Mouse (Mus musculus): ENCODE measurements around the gene Scn5a. TPM values are rescaled to one million over a fixed set of nuclear protein-coding genes. Genes with fewer than 3 reads are reported as not detected.

The Scn5a gene
- total and polyA plus RNA-seq, 3 experiments, result 0.03 TPM; not detected in 2

DNA sequence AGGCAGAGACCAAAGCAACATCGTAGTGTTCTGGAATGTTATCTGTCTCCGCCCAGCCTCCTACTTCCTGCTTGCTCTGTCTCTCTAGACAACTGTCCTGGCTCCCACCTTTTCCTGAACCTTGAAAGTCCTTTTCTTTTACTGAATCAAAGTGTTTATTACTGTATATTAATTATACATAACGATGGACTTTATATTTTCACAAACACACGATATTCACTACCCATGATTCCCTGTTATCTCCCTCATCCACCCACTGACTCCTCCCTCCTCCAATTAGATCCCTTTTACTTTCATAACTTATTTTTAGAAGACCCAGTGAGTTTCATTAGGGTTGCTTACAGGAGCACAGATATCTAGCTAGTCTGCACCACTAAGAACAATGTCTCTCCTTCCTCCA is 45.3 kb upstream of the Scn5a start:
- Histone ChIP-seq H3K36me3 (ENCODE audit: control insufficient read depth in 1 of 2, insufficient read depth in 2 of 2, low read length in 2 of 2) (peaks cover 0 to under 1% of the 10 kb centered on the region in 2 experiments; a peak in 1 of 4 replicates), H3K9ac (ENCODE audit: control insufficient read depth, low read depth, low read length, poor library complexity, severe bottlenecking) (peak overlapping the region; percentile 61), H3K27ac (ENCODE audit: control insufficient read depth, low read depth, low read length) (peak overlapping the region; percentile 72), H3K27me3 (ENCODE audit: control insufficient read depth in 1 of 2, insufficient read depth in 2 of 2, low read length in 2 of 2) (no peaks in the 10 kb centered on the region), H3K79me2 (ENCODE audit: control insufficient read depth, insufficient read depth, low read length, poor library complexity) (no peaks in the 10 kb centered on the region), H3K4me3 (ENCODE audit: control insufficient read depth in 1 of 2, insufficient read depth in 1 of 2, low read depth in 2 of 2, low read length in 2 of 2) (peak overlapping the region; percentile 54 to 61), H3K4me1 (ENCODE audit: control insufficient read depth in 1 of 2, insufficient read depth in 2 of 2, low read length in 2 of 2) (peaks cover 4 to 18% of the 10 kb centered on the region in 2 experiments; a peak in 3 of 4 replicates), H3K9me3 (replicated peaks; ENCODE audit: insufficient read depth, low read length) (no peaks in the 10 kb centered on the region)
- no peak for TF ChIP-seq SMC3 (IDR thresholded peaks at IDR 0.05; ENCODE audit: low read depth, low read length)
- TF ChIP-seq MYC (IDR thresholded peaks at IDR 0.05; ENCODE audit: low read depth, low read length), result no peak
- TF ChIP-seq MXI1 (IDR thresholded peaks at IDR 0.05; ENCODE audit: low read depth, low read length), result no peak
- TF ChIP-seq CHD1 (IDR thresholded peaks at IDR 0.05; ENCODE audit: low read depth, low read length), result no peak
- TF ChIP-seq UBTF (IDR thresholded peaks at IDR 0.05; ENCODE audit: borderline replicate concordance, insufficient read depth, low read depth, low read length), result no peak
- TF ChIP-seq CHD2 (IDR thresholded peaks at IDR 0.05; ENCODE audit: low read length), result no peak
- TF ChIP-seq ZNF384 (IDR thresholded peaks at IDR 0.05; ENCODE audit: low read depth, low read length), result no peak
- no peak for TF ChIP-seq SIN3A (IDR thresholded peaks at IDR 0.05; ENCODE audit: low read length)
- peak; percentile 41; the same call in 1 of the 2 replicates for TF ChIP-seq ELF1 (IDR thresholded peaks at IDR 0.05; ENCODE audit: low read depth, low read length)
- TF ChIP-seq USF1 (IDR thresholded peaks at IDR 0.05; ENCODE audit: low read depth, low read length), result no peak
- TF ChIP-seq MEF2A (IDR thresholded peaks at IDR 0.05; ENCODE audit: extremely low read depth, insufficient replicate concordance, low read depth, low read length, poor library complexity, severe bottlenecking), result no peak
- TF ChIP-seq BHLHE40 (IDR thresholded peaks at IDR 0.05; ENCODE audit: borderline replicate concordance, low read depth, low read length), result no peak
- TF ChIP-seq NRF1 (IDR thresholded peaks at IDR 0.05; ENCODE audit: insufficient read depth, low read depth, low read length, poor library complexity, severe bottlenecking), result no peak
- TF ChIP-seq MYB (IDR thresholded peaks at IDR 0.05; ENCODE audit: low read depth, low read length), result no peak
- TF ChIP-seq RAD21 (IDR thresholded peaks at IDR 0.05; ENCODE audit: low read depth, low read length), result no peak
- TF ChIP-seq EP300 (IDR thresholded peaks at IDR 0.05; ENCODE audit: low read depth in 1 of 2, low read length in 2 of 2), result 0 out of 4 replicates have a peak, but pooled peaks of 1 of the 2 experiments have one; percentile 1
- TF ChIP-seq CTCF (IDR thresholded peaks at IDR 0.05 in 2 of 3, conservative IDR thresholded peaks at IDR 0.05 in 1 of 3; ENCODE audit: control insufficient read depth in 1 of 3, insufficient read depth in 1 of 3, low read depth in 2 of 3, low read length in 3 of 3, poor library complexity in 1 of 3, severe bottlenecking in 1 of 3), result no peak
- TF ChIP-seq POLR2AphosphoS2 (IDR thresholded peaks at IDR 0.05; ENCODE audit: low read length), result no peak
- no peak for TF ChIP-seq ETS1 (IDR thresholded peaks at IDR 0.05; ENCODE audit: low read depth, low read length)
- TF ChIP-seq GATA1 (IDR thresholded peaks at IDR 0.05; ENCODE audit: low read depth, low read length), result peak; percentile 64
- no peak; the same call in 1 of the 2 replicates for TF ChIP-seq TCF12 (IDR thresholded peaks at IDR 0.05; ENCODE audit: low read depth, low read length)
- no peak for TF ChIP-seq TBP (IDR thresholded peaks at IDR 0.05; ENCODE audit: low read depth, low read length)
- TF ChIP-seq JUND (IDR thresholded peaks at IDR 0.05; ENCODE audit: low read depth, low read length), result no peak
- TF ChIP-seq MAZ (IDR thresholded peaks at IDR 0.05; ENCODE audit: low read depth, low read length), result no peak
- 0 out of 2 replicates have a peak, but pooled peaks have one; percentile 3 for TF ChIP-seq TAL1 (IDR thresholded peaks at IDR 0.05; ENCODE audit: low read length)
- TF ChIP-seq E2F4 (IDR thresholded peaks at IDR 0.05; ENCODE audit: borderline replicate concordance, low read depth, low read length), result no peak
- peak; percentile 63 for DNase-seq (ENCODE audit: low read depth, low spot score)
